Mouse (Mus musculus): ENCODE measurements at regions not wholly inside any gene's neighbourhood (a gene's known extent, or its start where the extent isn't known, plus 50 kb on each side); places are given as distances from the start of the nearest gene placed in this dataset.

- TF ChIP-seq CTCF (IDR thresholded peaks at IDR 0.05; ENCODE audit: borderline replicate concordance, extremely low read depth, insufficient read depth, insufficient read length) (no peak), POLR2A (IDR thresholded peaks at IDR 0.05; ENCODE audit: borderline replicate concordance, extremely low read depth, insufficient read depth, insufficient read length, poor library complexity, severe bottlenecking) (no peak)
- DNase-seq (ENCODE audit: low read depth), result peak; percentile 69
Measured at GRCm38 (mm10) chr10:60937517-60937866, 106.1 kb upstream of the Unc5b start.

- TF ChIP-seq POLR2A (IDR thresholded peaks at IDR 0.05; ENCODE audit: borderline replicate concordance, extremely low read depth, insufficient read depth, insufficient read length, poor library complexity, severe bottlenecking) (no peak), CTCF (IDR thresholded peaks at IDR 0.05; ENCODE audit: borderline replicate concordance, extremely low read depth, insufficient read depth, insufficient read length) (no peak)
- peak; percentile 75 for DNase-seq (ENCODE audit: low read depth)
Measured at GRCm38 (mm10) chr10:60936659-60937516, 105.5 kb upstream of the Unc5b start.

DNA sequence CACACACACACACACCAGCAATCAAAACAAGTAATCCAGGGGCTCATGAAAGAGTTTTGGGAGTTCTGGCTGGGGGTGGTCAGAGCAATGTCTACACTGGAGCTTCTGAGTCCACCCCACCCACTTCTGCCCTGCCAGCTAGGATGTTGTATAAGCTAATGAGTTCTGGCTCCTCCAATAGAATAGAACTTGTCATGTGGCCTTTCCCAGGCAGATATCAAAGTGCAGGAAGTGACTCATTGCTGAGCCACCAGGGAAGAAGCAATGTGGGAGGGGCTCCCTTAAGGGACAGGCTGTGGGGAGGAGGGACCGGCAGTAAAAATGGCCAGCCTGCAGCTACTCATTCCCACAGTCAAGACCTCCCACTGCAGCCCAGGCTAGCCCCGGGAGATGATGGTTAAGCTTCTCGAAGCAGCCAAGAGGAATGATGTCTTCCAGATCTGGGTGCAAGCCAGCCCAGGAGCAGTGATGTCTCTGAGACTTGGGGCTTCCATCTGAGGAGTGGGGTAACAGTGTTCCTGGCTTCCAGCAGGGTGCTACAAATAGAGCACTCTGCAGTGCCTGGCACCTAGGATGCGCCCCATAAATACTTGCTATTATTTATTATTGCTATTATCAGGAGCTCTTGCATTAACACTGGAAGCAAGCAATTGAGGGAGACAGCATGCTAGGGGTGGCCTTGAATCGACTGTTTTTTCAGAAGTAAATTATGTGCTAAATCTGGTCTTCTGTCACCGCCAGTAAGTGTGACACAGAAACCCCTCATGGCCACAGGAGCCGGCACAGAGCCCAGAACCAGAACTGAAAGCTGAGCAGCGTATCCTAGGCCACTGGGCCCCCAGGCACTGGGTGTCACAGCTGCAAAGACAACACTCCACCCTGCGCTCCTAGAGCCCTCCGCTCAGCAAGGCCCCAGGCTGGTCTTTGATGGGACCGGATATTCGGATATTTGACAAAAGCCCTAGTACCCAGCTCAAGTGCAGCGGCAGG, 103.2 kb upstream of the Unc5b start:
- TF ChIP-seq CTCF (IDR thresholded peaks at IDR 0.05; ENCODE audit: borderline replicate concordance, extremely low read depth, insufficient read depth, insufficient read length), result no peak
- TF ChIP-seq POLR2A (IDR thresholded peaks at IDR 0.05; ENCODE audit: borderline replicate concordance, extremely low read depth, insufficient read depth, insufficient read length, poor library complexity, severe bottlenecking), result no peak
- DNase-seq (ENCODE audit: low read depth), result no peak

DNA sequence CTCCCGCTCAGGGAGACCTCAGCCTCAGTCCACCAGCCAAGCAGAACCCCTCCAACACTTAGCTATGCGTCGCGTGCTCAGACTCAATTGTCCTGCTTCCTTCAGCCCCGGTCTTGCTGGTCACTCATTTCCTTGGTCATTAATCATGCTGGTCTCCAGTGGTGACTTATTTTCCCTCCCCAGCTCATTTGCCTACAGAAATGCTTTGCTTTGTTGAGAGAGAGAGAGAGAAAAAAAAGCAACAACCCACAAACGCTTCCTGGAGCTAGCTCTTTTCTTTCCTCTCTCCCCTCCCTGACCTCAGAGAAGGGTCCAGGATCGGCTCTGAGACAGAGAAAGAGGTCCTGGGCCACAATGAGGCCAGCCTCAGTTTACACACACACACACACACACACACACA, 102.5 kb upstream of the Unc5b start:
- DNase-seq (ENCODE audit: low read depth), result no peak
- TF ChIP-seq CTCF (IDR thresholded peaks at IDR 0.05; ENCODE audit: borderline replicate concordance, extremely low read depth, insufficient read depth, insufficient read length) (no peak), POLR2A (IDR thresholded peaks at IDR 0.05; ENCODE audit: borderline replicate concordance, extremely low read depth, insufficient read depth, insufficient read length, poor library complexity, severe bottlenecking) (no peak)

GRCm38 (mm10) chr10:60932855-60933254, 101.5 kb upstream of the Unc5b start:
- DNase-seq (ENCODE audit: low read depth), result no peak
- TF ChIP-seq POLR2A (IDR thresholded peaks at IDR 0.05; ENCODE audit: borderline replicate concordance, extremely low read depth, insufficient read depth, insufficient read length, poor library complexity, severe bottlenecking) (no peak), CTCF (IDR thresholded peaks at IDR 0.05; ENCODE audit: borderline replicate concordance, extremely low read depth, insufficient read depth, insufficient read length) (no peak)

GRCm38 (mm10) chr10:60931891-60932378, 100.6 kb upstream of the Unc5b start:
- no peak for DNase-seq (ENCODE audit: low read depth)
- TF ChIP-seq CTCF (IDR thresholded peaks at IDR 0.05; ENCODE audit: borderline replicate concordance, extremely low read depth, insufficient read depth, insufficient read length), result no peak
- TF ChIP-seq POLR2A (IDR thresholded peaks at IDR 0.05; ENCODE audit: borderline replicate concordance, extremely low read depth, insufficient read depth, insufficient read length, poor library complexity, severe bottlenecking), result no peak

DNA sequence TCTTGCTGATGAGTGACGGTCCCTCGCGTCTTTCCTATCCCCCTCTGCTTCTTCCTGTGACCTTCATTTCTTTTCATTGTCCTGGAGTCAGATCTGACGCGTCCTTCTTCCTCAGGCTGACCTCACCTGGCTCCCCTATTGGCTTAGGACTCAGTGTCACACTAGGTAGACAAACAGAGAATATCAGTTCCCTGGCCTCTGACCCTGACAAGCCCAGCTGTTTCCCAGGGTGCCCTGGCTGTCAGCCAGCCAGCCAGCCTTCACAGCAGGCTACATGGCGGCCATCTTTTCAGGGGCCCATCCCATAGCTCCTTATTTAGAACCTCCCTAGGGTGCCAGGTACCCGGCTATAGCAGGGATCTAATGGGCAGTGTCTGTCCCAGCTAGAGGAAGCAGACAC, 97.3 kb upstream of the Unc5b start:
- no peak for TF ChIP-seq POLR2A (IDR thresholded peaks at IDR 0.05; ENCODE audit: borderline replicate concordance, extremely low read depth, insufficient read depth, insufficient read length, poor library complexity, severe bottlenecking)
- TF ChIP-seq CTCF (IDR thresholded peaks at IDR 0.05; ENCODE audit: borderline replicate concordance, extremely low read depth, insufficient read depth, insufficient read length), result no peak
- no peak for DNase-seq (ENCODE audit: low read depth)

DNA sequence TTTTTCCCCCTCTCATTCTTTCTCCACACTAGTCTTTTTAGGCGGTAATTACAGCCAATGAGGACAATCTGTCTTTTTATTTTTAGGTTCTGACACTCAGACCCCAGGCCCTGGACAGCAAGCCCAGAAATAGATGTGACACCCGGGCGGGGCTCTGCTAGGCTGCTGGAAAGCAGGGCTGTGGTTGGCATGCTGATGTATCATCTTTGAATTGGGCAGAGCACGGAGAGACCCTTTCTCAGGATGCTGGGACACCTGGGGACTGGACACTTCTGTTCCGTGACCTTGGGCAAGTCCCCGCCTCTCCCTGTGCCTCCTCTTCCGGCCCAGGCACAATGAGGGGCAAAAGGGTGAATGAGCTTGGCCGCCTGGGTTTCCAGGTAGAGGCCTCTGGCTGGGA, 96.8 kb upstream of the Unc5b start:
- TF ChIP-seq POLR2A (IDR thresholded peaks at IDR 0.05; ENCODE audit: borderline replicate concordance, extremely low read depth, insufficient read depth, insufficient read length, poor library complexity, severe bottlenecking) (no peak), CTCF (IDR thresholded peaks at IDR 0.05; ENCODE audit: borderline replicate concordance, extremely low read depth, insufficient read depth, insufficient read length) (no peak)
- no peak for DNase-seq (ENCODE audit: low read depth)

- DNase-seq (ENCODE audit: low read depth), result no peak
- TF ChIP-seq CTCF (IDR thresholded peaks at IDR 0.05; ENCODE audit: borderline replicate concordance, extremely low read depth, insufficient read depth, insufficient read length), result no peak
Measured at GRCm38 (mm10) chr10:60926632-60927031, 95.3 kb upstream of the Unc5b start.

- TF ChIP-seq POLR2A (IDR thresholded peaks at IDR 0.05; ENCODE audit: borderline replicate concordance, extremely low read depth, insufficient read depth, insufficient read length, poor library complexity, severe bottlenecking), result no peak
- TF ChIP-seq CTCF (IDR thresholded peaks at IDR 0.05; ENCODE audit: borderline replicate concordance, extremely low read depth, insufficient read depth, insufficient read length), result no peak
- no peak for DNase-seq (ENCODE audit: low read depth)
Measured at GRCm38 (mm10) chr10:60925644-60926043, 94.3 kb upstream of the Unc5b start.

DNA sequence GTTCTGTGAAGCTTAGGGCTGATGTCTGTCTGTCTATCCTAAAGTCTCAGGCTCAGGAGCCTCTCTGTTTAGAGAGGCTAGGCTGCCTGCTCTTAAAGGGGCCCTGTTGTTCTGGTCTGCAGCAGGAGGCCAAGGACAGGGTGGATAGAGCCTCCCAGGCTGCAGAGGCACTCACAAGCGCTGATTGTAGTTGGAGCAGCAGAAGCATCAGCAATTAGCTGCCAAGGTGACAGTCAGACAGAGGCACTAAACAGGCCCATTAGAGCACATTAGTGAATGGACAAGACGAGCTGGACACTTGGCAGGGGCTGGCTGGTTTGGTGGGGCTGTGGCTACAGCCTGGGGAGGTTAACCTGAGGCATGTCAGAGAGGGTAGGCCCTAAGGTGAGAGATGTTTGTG, 93.8 kb upstream of the Unc5b start:
- TF ChIP-seq POLR2A (IDR thresholded peaks at IDR 0.05; ENCODE audit: borderline replicate concordance, extremely low read depth, insufficient read depth, insufficient read length, poor library complexity, severe bottlenecking), result no peak
- no peak for TF ChIP-seq CTCF (IDR thresholded peaks at IDR 0.05; ENCODE audit: borderline replicate concordance, extremely low read depth, insufficient read depth, insufficient read length)
- DNase-seq (ENCODE audit: low read depth), result peak; percentile 55

All from brain, embryonic 14.5 days (tissue).